Mouse (Mus musculus) heart, embryonic 15.5 days (tissue): ENCODE data around the gene Gpr39. TPM values are rescaled to one million over a fixed set of nuclear protein-coding genes. Genes with fewer than 3 reads are reported as not detected.
"Not testable (repeated sequence)": the region's sequence is repeated elsewhere in the genome, so short reads cannot be mapped to it uniquely, and the experiment has no call there.

ENCODE experiments used
- ATAC-seq: fragments of 200-750 bp; cut with Nextera tagmentation; replicated peaks from 2 replicates; pipeline ENCODE4 v1.8.0; 2017; ENCODE audit warnings: low read depth, moderate TSS enrichment; ENCODE audit not compliant: insufficient number of reproducible peaks, insufficient read depth, low FRiP score
- H3K27ac ChIP-seq: fragments of 300-500 bp; sonication (generic); 2 replicates; pipeline ENCODE4 v1.5.1; 2015; ENCODE audit warnings: mild to moderate bottlenecking, inconsistent platforms
- H3K27me3 ChIP-seq: fragments of 300-500 bp; sonication (generic); 2 replicates; pipeline ENCODE4 v1.6.1; 2015; ENCODE audit warnings: inconsistent platforms
- H3K36me3 ChIP-seq: fragments of 300-500 bp; sonication (generic); 2 replicates; pipeline ENCODE4 v1.6.1; 2015; ENCODE audit warnings: mild to moderate bottlenecking, inconsistent platforms
- H3K4me1 ChIP-seq: fragments of 300-500 bp; sonication (generic); replicated peaks from 2 replicates; pipeline ENCODE4 v1.6.1; 2015; ENCODE audit warnings: inconsistent platforms
- H3K4me2 ChIP-seq: fragments of 300-500 bp; sonication (generic); 2 replicates; pipeline ENCODE4 v1.6.1; 2015; ENCODE audit warnings: inconsistent platforms, mild to moderate bottlenecking, moderate library complexity
- H3K4me3 ChIP-seq: fragments of 300-500 bp; sonication (generic); 2 replicates; pipeline ENCODE4 v1.5.1; 2015; ENCODE audit warnings: mild to moderate bottlenecking, inconsistent platforms
- H3K9ac ChIP-seq: fragments of 300-500 bp; sonication (generic); 2 replicates; pipeline ENCODE4 v1.6.1; 2015; ENCODE audit warnings: mild to moderate bottlenecking, inconsistent platforms
- H3K9me3 ChIP-seq: fragments of 300-500 bp; sonication (generic); replicated peaks from 2 replicates; pipeline ENCODE4 v1.6.1; 2016; ENCODE audit warnings: inconsistent platforms
- WGBS: fragments of 180-500 bp; shearing (Covaris S2); methylation state at CpG from one replicate; pipeline ENCODE4 v1.1.7; 2015; ENCODE audit warnings: mixed read lengths; 5-methylcytosine and 5-hydroxymethylcytosine counted together
- polyA plus RNA-seq: library from polyadenylated mRNA; unstranded; fragments of >200 nt; fragmentation: Nextera tagmentation; extraction: Ambion mirVana; gene quantifications from 2 replicates; pipeline ENCODE4 v1.2.1, GENCODE M21; 2015

The Gpr39 gene
- 0.69 and 1.6 TPM in 2 replicates for polyA plus RNA-seq

DNA sequence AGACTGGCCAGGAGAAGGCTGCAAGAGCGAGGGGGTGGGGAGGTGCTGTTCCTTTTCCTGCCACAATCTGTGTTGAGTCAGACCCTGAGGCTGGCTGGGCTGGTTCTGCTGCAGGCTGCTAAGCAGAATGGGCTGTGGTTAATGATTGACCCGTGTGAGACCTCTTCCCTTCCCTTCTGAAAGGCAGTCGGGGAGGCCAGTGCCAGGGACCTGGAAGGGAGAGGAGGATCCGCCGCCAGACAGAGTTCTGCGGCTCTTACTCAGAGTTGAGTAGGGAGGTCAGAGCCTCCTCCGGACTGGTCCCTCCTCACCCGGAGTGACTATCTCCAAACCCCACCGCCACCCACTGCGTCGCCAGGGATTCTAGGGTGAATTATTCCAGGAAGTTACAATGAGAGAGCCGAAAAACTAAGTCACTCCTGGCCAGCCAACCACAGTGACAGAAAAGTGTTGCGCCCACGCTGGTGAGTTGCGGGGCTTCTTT, at the start of gene Gpr39:
Gene Gpr39, plus strand, starts transcription at position 206 of the 484 bp plus-strand sequence.
- no peaks in the 10 kb centered on the region for H3K27me3 ChIP-seq
- H3K4me3 ChIP-seq, result no peak within 1 kb of the TSS
- H3K9me3 ChIP-seq, result no peaks in the 10 kb centered on the region
- H3K4me2 ChIP-seq, result peak within 1 kb of the TSS; percentile 41
- peaks cover 31% of the 10 kb centered on the region for H3K4me1 ChIP-seq
- ATAC-seq, result peak; percentile 53
- H3K36me3 ChIP-seq, result no peaks in the 10 kb centered on the region
- no peak within 1 kb of the TSS for H3K9ac ChIP-seq
- 38% methylated on average over 15 of the region's 15 CpGs for WGBS
- H3K27ac ChIP-seq, result peak within 1 kb of the TSS; percentile 6; the same call in 1 of the 2 replicates

GRCm38 (mm10) chr1:125639501-125640253, 37.1 kb upstream of the Gpr39 start:
- Histone ChIP-seq H3K4me1 (no peaks in the 10 kb centered on the region), H3K9me3 (no peaks in the 10 kb centered on the region), H3K4me2 (no peak overlapping the region), H3K9ac (no peak overlapping the region), H3K27ac (no peak overlapping the region), H3K27me3 (no peaks in the 10 kb centered on the region), H3K36me3 (no peaks in the 10 kb centered on the region), H3K4me3 (no peak overlapping the region)
- 84% methylated on average over 8 of the region's 8 CpGs for WGBS
- no peak for ATAC-seq

DNA sequence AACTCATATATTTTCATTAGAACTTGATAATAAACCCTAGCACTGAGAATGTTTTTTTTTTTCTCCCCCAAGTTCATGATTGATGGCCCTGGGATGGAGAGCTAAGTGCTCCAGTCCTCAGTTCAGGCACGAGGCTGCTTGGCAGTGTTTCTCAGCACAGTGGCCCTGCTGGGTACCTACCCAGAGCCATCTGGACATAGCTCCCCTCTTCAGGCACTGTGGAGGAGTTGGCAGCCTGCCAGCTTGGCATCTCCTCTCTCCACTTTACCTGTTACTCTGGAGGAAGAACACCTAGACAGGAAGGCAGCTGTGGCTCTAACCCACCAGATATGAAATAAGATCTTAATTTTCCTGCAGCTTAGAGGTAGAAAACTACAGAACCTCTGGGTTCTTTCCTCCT, 33.2 kb upstream of the Gpr39 start:
- no peak overlapping the region for H3K9ac ChIP-seq
- no peak overlapping the region for H3K4me2 ChIP-seq
- H3K36me3 ChIP-seq, result no peaks in the 10 kb centered on the region
- H3K27me3 ChIP-seq, result no peaks in the 10 kb centered on the region
- WGBS, result 28% methylated on average over 1 of the region's 1 CpGs
- no peaks in the 10 kb centered on the region for H3K9me3 ChIP-seq
- ATAC-seq, result no peak
- H3K4me3 ChIP-seq, result no peak overlapping the region
- no peak overlapping the region for H3K27ac ChIP-seq
- H3K4me1 ChIP-seq, result no peaks in the 10 kb centered on the region

DNA sequence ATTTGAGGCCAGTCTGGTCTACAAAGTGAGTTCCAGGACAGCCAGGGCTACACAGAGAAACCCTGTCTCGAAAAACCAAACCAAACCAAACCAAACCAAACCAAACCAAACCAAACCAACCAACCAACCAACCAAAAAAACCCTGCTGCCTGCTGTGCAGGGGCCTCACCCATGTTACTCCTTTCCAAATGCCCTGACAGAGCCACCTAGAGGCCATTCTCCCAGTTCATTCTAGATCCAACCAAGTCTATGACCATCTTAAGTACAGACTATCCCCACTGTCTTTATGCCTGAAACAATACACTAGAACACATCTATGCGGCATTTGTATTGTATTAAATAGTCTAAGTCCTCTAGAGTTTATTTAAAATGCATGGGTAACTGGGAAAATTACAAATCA, 30.0 kb upstream of the Gpr39 start:
- H3K9ac ChIP-seq, ATAC-seq, H3K27me3 ChIP-seq, H3K9me3 ChIP-seq, H3K4me1 ChIP-seq, H3K4me3 ChIP-seq, H3K4me2 ChIP-seq, H3K27ac ChIP-seq, H3K36me3 ChIP-seq: not testable (repeated sequence)
- WGBS, result 90% methylated on average over 2 of the region's 2 CpGs

DNA sequence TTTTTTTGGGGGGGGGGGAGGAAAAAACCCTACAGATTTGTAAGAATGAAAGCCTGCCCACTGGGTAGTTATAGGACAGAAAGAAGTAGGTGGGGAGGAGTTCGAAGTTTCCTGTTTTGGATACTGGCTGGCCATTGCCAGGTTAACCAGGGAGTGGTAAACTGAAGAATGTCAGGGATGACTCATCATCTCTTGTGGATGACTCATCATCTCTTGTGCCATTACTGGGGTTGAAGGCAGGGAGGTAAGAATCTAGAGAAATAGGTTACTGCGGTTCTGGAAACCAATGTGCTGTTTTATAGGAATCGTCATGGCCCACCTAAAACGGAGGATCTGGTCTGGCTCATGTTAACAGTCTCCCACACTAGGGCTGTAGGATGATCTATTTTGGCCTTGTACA, 28.8 kb upstream of the Gpr39 start:
- Histone ChIP-seq H3K36me3 (no peaks in the 10 kb centered on the region), H3K4me2 (no peak overlapping the region), H3K27me3 (no peaks in the 10 kb centered on the region), H3K9me3 (no peaks in the 10 kb centered on the region), H3K27ac (no peak overlapping the region), H3K4me3 (no peak overlapping the region), H3K9ac (no peak overlapping the region), H3K4me1 (peaks cover 15% of the 10 kb centered on the region)
- 91% methylated on average over 4 of the region's 4 CpGs for WGBS
- no peak for ATAC-seq

- Histone ChIP-seq H3K4me2 (no peak overlapping the region), H3K9ac (no peak overlapping the region), H3K36me3 (no peaks in the 10 kb centered on the region), H3K4me3 (no peak overlapping the region), H3K27ac (0 out of 2 replicates have a peak overlapping the region, but pooled peaks have one; percentile 10), H3K4me1 (peaks cover 25% of the 10 kb centered on the region), H3K27me3 (no peaks in the 10 kb centered on the region), H3K9me3 (no peaks in the 10 kb centered on the region)
- 78% methylated on average over 3 of the region's 3 CpGs for WGBS
- no peak for ATAC-seq
Observed at GRCm38 (mm10) chr1:125649056-125649455, 27.7 kb upstream of the Gpr39 start.

DNA sequence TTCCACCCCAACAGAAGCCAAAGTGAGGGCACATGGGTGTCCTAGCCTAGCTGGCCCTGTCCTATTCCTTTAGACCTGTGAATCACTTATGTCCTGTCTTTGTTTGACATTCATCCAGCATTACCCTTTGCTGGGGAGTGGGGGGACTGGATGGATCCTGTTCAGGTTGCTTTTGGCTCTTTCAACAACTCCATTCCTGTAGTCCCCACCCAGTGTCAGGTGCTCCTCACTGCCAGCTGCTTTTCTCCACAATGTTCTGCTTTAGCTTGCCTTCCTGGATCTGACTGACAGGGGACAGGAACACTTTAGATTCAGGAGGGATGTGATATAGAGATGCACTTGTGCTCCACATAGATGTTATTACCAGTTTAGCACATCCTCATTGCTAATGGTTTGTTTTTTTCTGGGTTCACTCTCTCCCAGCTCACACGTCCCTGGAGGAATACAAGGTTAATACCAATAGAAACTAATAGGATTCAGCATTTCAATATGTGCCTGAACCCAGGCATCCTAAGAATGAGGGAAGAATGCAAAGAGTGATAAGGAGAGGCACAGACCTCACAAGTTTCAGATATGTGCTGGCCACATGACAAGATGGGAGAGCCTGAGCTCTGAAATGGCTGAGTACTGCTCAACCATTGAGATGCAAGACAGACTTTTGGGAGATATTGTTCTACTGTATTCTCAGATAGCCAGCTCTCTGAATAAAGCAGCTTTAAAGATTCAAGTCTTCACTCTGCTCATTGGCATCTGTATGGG, 23.8 kb upstream of the Gpr39 start:
- no peak overlapping the region for H3K9ac ChIP-seq
- no peaks in the 10 kb centered on the region for H3K27me3 ChIP-seq
- peak overlapping the region; percentile 76 for H3K27ac ChIP-seq
- no peak overlapping the region for H3K4me2 ChIP-seq
- no peak overlapping the region for H3K4me3 ChIP-seq
- H3K36me3 ChIP-seq, result no peaks in the 10 kb centered on the region
- ATAC-seq, result peak; percentile 56; the same call in 1 of the 2 replicates
- WGBS, result 26% methylated on average over 1 of the region's 1 CpGs
- no peaks in the 10 kb centered on the region for H3K9me3 ChIP-seq
- peaks cover 25% of the 10 kb centered on the region for H3K4me1 ChIP-seq

DNA sequence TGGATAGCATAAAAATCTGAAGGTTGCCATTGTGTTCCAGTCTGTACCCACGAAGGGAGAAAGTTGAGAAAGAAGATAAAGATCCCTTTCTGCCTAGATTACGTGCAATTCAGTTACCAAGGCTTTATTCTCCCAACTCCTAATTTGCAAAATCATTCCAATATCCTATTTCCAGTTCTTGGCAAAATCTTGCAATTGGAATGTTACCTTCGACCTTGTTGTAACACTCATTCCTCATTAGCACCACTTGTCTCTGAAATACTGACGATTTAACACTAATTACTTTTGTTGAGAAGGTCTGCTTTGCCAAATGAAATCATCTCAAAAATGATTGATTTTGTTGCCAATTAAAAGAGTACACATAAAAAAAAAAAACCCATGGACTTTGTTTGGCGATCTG, 19.4 kb upstream of the Gpr39 start:
- no peak for ATAC-seq
- Histone ChIP-seq H3K4me3 (no peak overlapping the region), H3K27me3 (no peaks in the 10 kb centered on the region), H3K4me2 (no peak overlapping the region), H3K9me3 (no peaks in the 10 kb centered on the region), H3K4me1 (peaks cover 17% of the 10 kb centered on the region), H3K9ac (no peak overlapping the region), H3K27ac (no peak overlapping the region), H3K36me3 (no peaks in the 10 kb centered on the region)
- 77% methylated on average over 5 of the region's 5 CpGs for WGBS

DNA sequence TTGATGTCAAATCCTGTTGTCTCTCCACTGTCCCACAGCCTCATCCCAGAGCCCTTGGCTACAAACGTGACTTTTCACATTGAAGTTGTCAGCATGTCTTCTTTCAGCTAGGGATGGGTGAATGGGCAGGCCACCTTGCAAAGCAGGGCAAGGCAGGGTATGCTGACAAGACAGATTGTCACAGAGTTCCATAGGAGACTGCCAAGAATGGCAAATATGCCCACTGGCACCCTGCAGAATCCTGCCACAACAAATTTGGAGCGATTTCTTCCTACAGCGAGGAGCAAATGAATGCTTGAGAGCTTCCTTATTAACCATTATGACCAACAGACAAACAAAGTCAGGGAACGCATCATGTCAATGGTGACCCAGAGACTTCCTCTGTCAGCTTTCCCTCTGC, 16.6 kb upstream of the Gpr39 start:
- ATAC-seq, result no peak
- H3K27me3 ChIP-seq, result no peaks in the 10 kb centered on the region
- H3K4me2 ChIP-seq, result no peak overlapping the region
- 74% methylated on average over 4 of the region's 4 CpGs for WGBS
- peaks cover 8% of the 10 kb centered on the region for H3K4me1 ChIP-seq
- H3K9me3 ChIP-seq, result no peaks in the 10 kb centered on the region
- no peak overlapping the region for H3K9ac ChIP-seq
- no peaks in the 10 kb centered on the region for H3K36me3 ChIP-seq
- no peak overlapping the region for H3K27ac ChIP-seq
- H3K4me3 ChIP-seq, result no peak overlapping the region

- WGBS, result 94% methylated on average over 4 of the region's 4 CpGs
- Histone ChIP-seq H3K27ac (no peak overlapping the region), H3K36me3 (no peaks in the 10 kb centered on the region), H3K4me2 (no peak overlapping the region), H3K9ac (no peak overlapping the region), H3K9me3 (no peaks in the 10 kb centered on the region), H3K27me3 (no peaks in the 10 kb centered on the region), H3K4me3 (no peak overlapping the region), H3K4me1 (peaks cover 8% of the 10 kb centered on the region)
- ATAC-seq, result no peak
Observed at GRCm38 (mm10) chr1:125660901-125661300, 15.9 kb upstream of the Gpr39 start.

- no peak overlapping the region for H3K4me3 ChIP-seq
- peak overlapping the region; percentile 55; the same call in 1 of the 2 replicates for H3K27ac ChIP-seq
- 71% methylated on average over 2 of the region's 2 CpGs for WGBS
- no peak for ATAC-seq
- H3K9ac ChIP-seq, result no peak overlapping the region
- peaks cover 8% of the 10 kb centered on the region for H3K4me1 ChIP-seq
- no peaks in the 10 kb centered on the region for H3K36me3 ChIP-seq
- no peak overlapping the region for H3K4me2 ChIP-seq
- H3K9me3 ChIP-seq, result no peaks in the 10 kb centered on the region
- no peaks in the 10 kb centered on the region for H3K27me3 ChIP-seq
Observed at GRCm38 (mm10) chr1:125662058-125662457, 14.7 kb upstream of the Gpr39 start.
